Mouse (Mus musculus): Measurements from ENCODE around the gene Hist2h2ab.
A peak's percentile ranks its signal among the peaks of the same experiment; 100 is the strongest.
"Not testable (repeated sequence)": the region's sequence is repeated elsewhere in the genome, so short reads cannot be mapped to it uniquely, and the experiment has no call there.

Gene Hist2h2ab

GRCm38 (mm10) chr3:96197129-96197749 is 22.4 kb upstream of the Hist2h2ab start:
- ATAC-seq (ENCODE audit: insufficient number of reproducible peaks, low FRiP score, low TSS enrichment), result peak; percentile 92

- ATAC-seq (ENCODE audit: insufficient number of reproducible peaks, low FRiP score, low TSS enrichment), result no peak
Observed at GRCm38 (mm10) chr3:96198181-96198580, 21.5 kb upstream of the Hist2h2ab start.

GRCm38 (mm10) chr3:96198601-96199251 is 20.9 kb upstream of the Hist2h2ab start:
- not testable (repeated sequence) for ATAC-seq (ENCODE audit: insufficient number of reproducible peaks, low FRiP score, low TSS enrichment)

- no peak for ATAC-seq (ENCODE audit: insufficient number of reproducible peaks, low FRiP score, low TSS enrichment)
Observed at GRCm38 (mm10) chr3:96199731-96200130, 19.9 kb upstream of the Hist2h2ab start.

GRCm38 (mm10) chr3:96207819-96208218 is 11.8 kb upstream of the Hist2h2ab start:
- ATAC-seq (ENCODE audit: insufficient number of reproducible peaks, low FRiP score, low TSS enrichment), result no peak

GRCm38 (mm10) chr3:96209242-96209641 is 10.4 kb upstream of the Hist2h2ab start:
- no peak for ATAC-seq (ENCODE audit: insufficient number of reproducible peaks, low FRiP score, low TSS enrichment)

GRCm38 (mm10) chr3:96219191-96219641 is 449 bp upstream of the Hist2h2ab start:
- ATAC-seq (ENCODE audit: insufficient number of reproducible peaks, low FRiP score, low TSS enrichment), result peak; percentile 17; the same call in 1 of the 2 replicates

- ATAC-seq (ENCODE audit: insufficient number of reproducible peaks, low FRiP score, low TSS enrichment), result not testable (repeated sequence)
Observed at GRCm38 (mm10) chr3:96220131-96220764, 583 bp downstream of the Hist2h2ab start.

- peak; percentile 90 for ATAC-seq (ENCODE audit: insufficient number of reproducible peaks, low FRiP score, low TSS enrichment)
Observed at GRCm38 (mm10) chr3:96220765-96221639, 1.3 kb downstream of the Hist2h2ab start, which contains the start of the genes Hist2h2ac and Hist2h2be. Gene Hist2h2ac, minus strand, starts transcription at chr3:96220880. Gene Hist2h2be, plus strand, starts transcription at chr3:96221119.

GRCm38 (mm10) chr3:96221640-96222038 is 2.0 kb downstream of the Hist2h2ab start:
- ATAC-seq (ENCODE audit: insufficient number of reproducible peaks, low FRiP score, low TSS enrichment), result no peak

- ATAC-seq (ENCODE audit: insufficient number of reproducible peaks, low FRiP score, low TSS enrichment), result no peak
Observed at GRCm38 (mm10) chr3:96222774-96223173, 3.1 kb downstream of the Hist2h2ab start.

- no peak for ATAC-seq (ENCODE audit: insufficient number of reproducible peaks, low FRiP score, low TSS enrichment)
Observed at GRCm38 (mm10) chr3:96225421-96225820, 5.8 kb downstream of the Hist2h2ab start.

- ATAC-seq (ENCODE audit: insufficient number of reproducible peaks, low FRiP score, low TSS enrichment), result no peak
Observed at GRCm38 (mm10) chr3:96226695-96227648, 7.3 kb downstream of the Hist2h2ab start.

GRCm38 (mm10) chr3:96228828-96229227 is 9.2 kb downstream of the Hist2h2ab start:
- ATAC-seq (ENCODE audit: insufficient number of reproducible peaks, low FRiP score, low TSS enrichment), result no peak

GRCm38 (mm10) chr3:96230404-96230803 is 10.7 kb downstream of the Hist2h2ab start:
- ATAC-seq (ENCODE audit: insufficient number of reproducible peaks, low FRiP score, low TSS enrichment), result no peak

- no peak for ATAC-seq (ENCODE audit: insufficient number of reproducible peaks, low FRiP score, low TSS enrichment)
Observed at GRCm38 (mm10) chr3:96230910-96231757, 11.5 kb downstream of the Hist2h2ab start.

GRCm38 (mm10) chr3:96231758-96232120 is 12.1 kb downstream of the Hist2h2ab start:
- ATAC-seq (ENCODE audit: insufficient number of reproducible peaks, low FRiP score, low TSS enrichment), result no peak

GRCm38 (mm10) chr3:96234914-96235313 is 15.2 kb downstream of the Hist2h2ab start:
- no peak for ATAC-seq (ENCODE audit: insufficient number of reproducible peaks, low FRiP score, low TSS enrichment)
